Mouse (Mus musculus) cortical plate, adult 2 months (tissue): Measurements from ENCODE around the gene Emid1.

Source experiments
- CTCF ChIP-seq: fragments of 200-500 bp; IDR thresholded peaks from 2 replicates; pipeline ENCODE4 v1.5.1; 2011; ENCODE audit warnings: mild to moderate bottlenecking, control low read depth, low read length; ENCODE audit not compliant: insufficient read depth; ENCODE audit errors: extremely low read depth
- POLR2A ChIP-seq: fragments of 200-500 bp; IDR thresholded peaks from 2 replicates; pipeline ENCODE4 v1.6.1; 2011; ENCODE audit warnings: mild to moderate bottlenecking, low read length, control low read depth; ENCODE audit not compliant: insufficient read depth; ENCODE audit errors: extremely low read depth

- TF ChIP-seq CTCF: no peak
- no peak for TF ChIP-seq POLR2A
Measured at GRCm38 (mm10) chr11:5141965-5142364, 10.1 kb downstream of the Emid1 start.
